Mouse (Mus musculus) midbrain, embryonic 11.5 days (tissue): ENCODE data around the gene Hoxa6. TPM values are rescaled to one million over a fixed set of nuclear protein-coding genes. Genes with fewer than 3 reads are reported as not detected.
A peak's percentile ranks its signal among the peaks of the same experiment; 100 is the strongest.

ENCODE experiments used
- ATAC-seq: fragments of 200-750 bp; cut with Nextera tagmentation; 2 replicates; pipeline ENCODE4 v1.8.0; 2017; ENCODE audit warnings: moderate TSS enrichment, moderate library complexity; ENCODE audit not compliant: low FRiP score
- DNase-seq: peaks from one replicate; pipeline ENCODE4 v3.0.0; 2015; ENCODE audit warnings: low spot score; ENCODE audit errors: missing footprints
- H3K27ac ChIP-seq: fragments of 300-500 bp; sonication (generic); 2 replicates; pipeline ENCODE4 v1.5.1; 2014; ENCODE audit warnings: low read depth, low read length
- H3K27me3 ChIP-seq: fragments of 300-500 bp; sonication (generic); 2 replicates; pipeline ENCODE4 v1.6.1; 2014; ENCODE audit warnings: mild to moderate bottlenecking, low read length, moderate library complexity, mixed read lengths; ENCODE audit not compliant: control insufficient read depth, insufficient read depth
- H3K36me3 ChIP-seq: fragments of 300-500 bp; sonication (generic); 2 replicates; pipeline ENCODE4 v1.6.1; 2014; ENCODE audit warnings: mild to moderate bottlenecking, low read length, moderate library complexity, mixed read lengths; ENCODE audit not compliant: control insufficient read depth, insufficient read depth
- H3K4me1 ChIP-seq: fragments of 300-500 bp; sonication (generic); 2 replicates; pipeline ENCODE4 v1.6.1; 2014; ENCODE audit warnings: low read length; ENCODE audit not compliant: control insufficient read depth, insufficient read depth
- H3K4me2 ChIP-seq: fragments of 300-500 bp; sonication (generic); 2 replicates; pipeline ENCODE4 v1.6.1; 2014; ENCODE audit warnings: mild to moderate bottlenecking, moderate library complexity
- H3K4me3 ChIP-seq: fragments of 300-500 bp; sonication (generic); 2 replicates; pipeline ENCODE4 v1.5.1; 2014; ENCODE audit warnings: low read depth, low read length
- H3K9ac ChIP-seq: fragments of 300-500 bp; sonication (generic); 2 replicates; pipeline ENCODE4 v1.6.1; 2014; ENCODE audit warnings: low read length
- H3K9me3 ChIP-seq: fragments of 300-500 bp; sonication (generic); 2 replicates; pipeline ENCODE4 v1.6.1; 2016; ENCODE audit warnings: low read length; ENCODE audit not compliant: control insufficient read depth
- WGBS: fragments of 180-500 bp; shearing (Covaris S2); extraction: QIAGEN DNeasy Blood & Tissue Kit; methylation state at CpG from one replicate; pipeline ENCODE4 v1.1.7; 2014; 5-methylcytosine and 5-hydroxymethylcytosine counted together
- polyA plus RNA-seq: library from polyadenylated mRNA; unstranded; fragments of >200 nt; fragmentation: Nextera tagmentation; extraction: Ambion mirVana; gene quantifications from 2 replicates; pipeline ENCODE4 v1.2.1, GENCODE M21; 2014

The Hoxa6 gene
- polyA plus RNA-seq, 1 experiment from 2014 or later = not detected

DNA sequence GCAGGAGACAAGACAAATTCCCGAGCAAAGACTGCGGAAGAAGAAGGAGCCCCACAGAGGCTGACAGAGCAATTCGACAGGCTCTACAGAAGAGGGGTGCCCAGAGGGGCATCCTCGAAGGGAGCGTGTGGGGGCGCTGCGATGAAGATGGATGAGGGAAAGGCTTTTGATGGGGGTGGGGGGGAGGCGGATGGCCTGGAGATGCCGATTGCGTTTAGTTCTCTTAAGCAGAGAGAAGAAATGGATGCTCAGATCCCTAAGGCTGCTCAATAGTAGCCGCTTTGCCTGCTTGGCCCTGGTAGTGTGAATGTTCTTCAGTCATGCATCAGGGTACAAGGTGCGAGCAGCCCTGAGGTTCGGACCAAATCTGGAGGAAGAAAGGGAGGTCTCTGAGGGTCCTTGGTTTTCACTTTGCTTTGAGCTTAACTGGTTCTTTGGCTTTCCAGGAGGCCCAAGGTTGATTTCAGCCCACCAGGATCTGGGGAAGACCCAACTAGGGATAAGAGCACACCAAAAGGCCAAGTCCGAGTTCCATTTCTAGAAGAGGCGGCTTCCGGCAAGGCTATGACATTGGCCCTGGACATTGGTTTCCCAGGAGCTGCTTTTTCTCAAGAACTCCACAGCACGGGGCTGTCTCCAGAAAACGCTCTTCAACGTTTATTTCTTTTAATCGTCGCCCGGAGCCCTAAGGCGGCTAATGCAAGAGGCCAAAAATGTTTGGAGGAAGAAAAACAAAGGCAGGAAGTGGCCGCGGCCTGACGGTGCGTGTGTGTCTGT is 40.3 kb upstream of the Hoxa6 start:
- Histone ChIP-seq H3K4me2 (no peak overlapping the region), H3K27ac (no peak overlapping the region)

DNA sequence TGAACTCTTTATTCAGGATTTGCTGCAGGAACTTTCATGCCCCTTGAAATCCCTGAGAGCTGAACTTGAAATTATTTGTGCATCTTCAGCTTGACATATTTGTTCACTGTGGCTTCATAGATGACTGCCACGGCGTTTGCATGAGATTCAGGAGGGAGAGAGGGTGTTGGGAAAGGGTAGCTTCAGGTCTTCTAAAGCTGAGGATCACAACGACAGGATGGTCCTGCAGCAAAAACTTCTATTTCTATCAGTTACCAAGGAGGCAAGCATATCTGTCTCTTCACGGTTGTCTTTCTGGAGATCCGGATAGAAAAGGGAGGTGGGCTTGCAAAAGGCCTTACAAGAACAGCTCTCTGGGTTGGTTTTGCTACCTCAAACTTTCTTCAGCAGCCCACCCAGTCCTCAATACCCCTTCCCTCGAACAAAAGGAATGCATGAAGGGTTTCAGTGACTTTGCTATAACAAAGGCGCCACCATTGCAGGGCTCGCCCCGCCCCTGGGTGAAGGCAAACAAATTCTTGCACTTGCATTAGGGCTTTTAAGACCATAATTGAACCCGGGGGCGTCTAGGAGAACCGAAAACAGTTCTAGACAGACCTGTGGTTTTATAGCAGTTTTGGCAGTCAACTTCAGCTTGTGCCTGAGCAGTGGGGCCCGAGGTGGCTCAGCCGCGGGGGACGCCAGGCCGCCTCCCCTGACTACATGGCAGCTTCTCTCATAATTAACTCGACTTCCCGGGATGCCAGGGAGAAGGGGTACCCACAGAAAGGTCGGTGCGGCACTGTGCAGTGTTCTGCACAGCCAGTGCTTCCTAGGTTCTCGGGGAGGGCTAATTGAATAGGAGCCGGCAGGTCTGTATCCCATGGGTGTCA is 39.5 kb upstream of the Hoxa6 start:
- Histone ChIP-seq H3K36me3 (no peaks in the 10 kb centered on the region), H3K9ac (no peak overlapping the region), H3K4me2 (no peak overlapping the region), H3K4me3 (no peak overlapping the region), H3K27me3 (peaks cover 99% of the 10 kb centered on the region), H3K27ac (no peak overlapping the region), H3K9me3 (no peaks in the 10 kb centered on the region), H3K4me1 (no peaks in the 10 kb centered on the region)
- ATAC-seq = no peak
- WGBS = 2% methylated on average over 23 of the region's 23 CpGs
- peak; percentile 95 for DNase-seq

More for the DNA sequence above, 40.3 kb upstream of the Hoxa6 start:
- peak; percentile 94 for DNase-seq
- Histone ChIP-seq H3K36me3 (no peaks in the 10 kb centered on the region), H3K4me1 (no peaks in the 10 kb centered on the region), H3K9ac (no peak overlapping the region), H3K9me3 (no peaks in the 10 kb centered on the region), H3K27me3 (peaks cover 99% of the 10 kb centered on the region), H3K4me3 (no peak overlapping the region)
- no peak for ATAC-seq
- 1% methylated on average over 27 of the region's 27 CpGs for WGBS

DNA sequence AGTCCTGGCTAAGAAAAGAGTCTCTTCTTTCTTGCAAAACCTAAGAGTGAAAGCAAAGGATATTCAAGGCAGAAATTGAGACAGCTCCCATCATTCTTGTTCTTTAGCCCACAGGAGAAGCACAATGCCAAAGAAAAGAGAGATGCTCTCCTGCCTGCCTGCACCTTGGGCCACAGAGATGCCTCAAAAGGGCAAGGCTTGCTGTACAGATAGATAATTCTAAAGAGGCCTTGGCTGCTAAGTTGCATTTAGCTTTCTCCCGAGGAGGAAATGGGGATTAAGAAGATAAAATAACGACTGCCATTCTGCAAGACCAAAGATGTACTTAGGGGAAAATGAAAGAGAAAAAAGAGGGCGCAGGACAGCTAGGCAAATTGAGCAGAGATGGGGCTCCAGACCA is 38.4 kb upstream of the Hoxa6 start:
- H3K4me2 ChIP-seq = no peak overlapping the region
- H3K4me1 ChIP-seq = no peaks in the 10 kb centered on the region
- H3K9me3 ChIP-seq = no peaks in the 10 kb centered on the region
- H3K9ac ChIP-seq = no peak overlapping the region
- DNase-seq (no peak), ATAC-seq (no peak)
- peaks cover 99% of the 10 kb centered on the region for H3K27me3 ChIP-seq
- no peak overlapping the region for H3K27ac ChIP-seq
- H3K4me3 ChIP-seq = no peak overlapping the region
- WGBS = 6% methylated on average over 3 of the region's 3 CpGs
- no peaks in the 10 kb centered on the region for H3K36me3 ChIP-seq

DNA sequence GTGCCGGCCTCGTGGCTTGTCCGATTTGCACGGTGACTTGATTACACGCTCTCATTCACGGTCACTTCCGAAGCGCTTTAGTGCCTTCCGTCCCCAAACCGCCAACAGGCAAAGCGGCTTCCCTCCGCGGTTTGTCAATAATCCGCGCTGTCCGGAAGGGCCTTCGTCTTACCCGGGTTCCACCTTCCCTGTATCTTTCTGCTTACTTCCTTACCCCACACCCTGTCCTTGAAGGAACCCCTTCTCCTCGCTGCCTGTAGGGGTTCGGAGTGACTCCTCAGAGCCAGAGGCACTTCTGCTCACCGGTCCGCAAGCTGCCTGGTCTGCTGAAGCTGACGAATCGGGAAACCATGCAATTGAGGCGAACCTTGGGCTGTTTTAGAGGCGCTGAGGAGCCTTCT is 37.9 kb upstream of the Hoxa6 start:
- H3K4me1 ChIP-seq = no peaks in the 10 kb centered on the region
- ATAC-seq (no peak), DNase-seq (peak; percentile 96)
- no peak overlapping the region for H3K9ac ChIP-seq
- WGBS = under 1% methylated on average over 26 of the region's 26 CpGs
- no peaks in the 10 kb centered on the region for H3K36me3 ChIP-seq
- H3K27ac ChIP-seq = no peak overlapping the region
- peaks cover 99% of the 10 kb centered on the region for H3K27me3 ChIP-seq
- H3K9me3 ChIP-seq = no peaks in the 10 kb centered on the region
- no peak overlapping the region for H3K4me3 ChIP-seq
- H3K4me2 ChIP-seq = no peak overlapping the region

DNA sequence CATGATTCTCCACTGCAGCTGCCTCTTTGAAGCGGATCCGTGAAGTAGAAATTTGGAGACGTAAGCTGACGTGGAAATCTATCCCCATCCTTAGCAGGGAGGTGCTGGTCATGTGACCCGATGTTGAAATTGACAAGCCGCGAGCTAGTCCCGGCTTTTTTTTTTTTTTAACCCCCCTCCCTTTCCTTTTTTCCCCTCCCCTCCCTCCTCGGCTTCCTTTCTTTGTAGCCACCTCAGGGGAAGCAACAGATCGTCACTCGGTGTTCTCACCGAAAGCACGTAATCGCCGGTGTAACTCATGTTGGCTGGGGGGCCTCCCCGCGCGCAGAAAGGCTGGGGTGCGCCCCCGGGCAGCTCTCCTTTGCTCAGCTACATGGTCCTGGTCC is 37.2 kb upstream of the Hoxa6 start, which contains the start of gene Hoxa11:
Hoxa11 (minus strand) TSS at position 54 of the 386 bp plus-strand sequence.
- Histone ChIP-seq H3K27me3 (peaks cover 99% of the 10 kb centered on the region), H3K36me3 (no peaks in the 10 kb centered on the region), H3K4me1 (no peaks in the 10 kb centered on the region), H3K9me3 (no peaks in the 10 kb centered on the region), H3K9ac (no peak within 1 kb of the TSS), H3K4me2 (no peak within 1 kb of the TSS), H3K4me3 (no peak within 1 kb of the TSS), H3K27ac (no peak within 1 kb of the TSS)
- WGBS = under 1% methylated on average over 20 of the region's 20 CpGs
- DNase-seq (peak; percentile 93), ATAC-seq (no peak)

GRCm38 (mm10) chr6:52245040-52245756 is 36.7 kb upstream of the Hoxa6 start:
- ATAC-seq (no peak), DNase-seq (peak; percentile 95)
- Histone ChIP-seq H3K36me3 (no peaks in the 10 kb centered on the region), H3K4me3 (no peak overlapping the region), H3K4me1 (no peaks in the 10 kb centered on the region), H3K9me3 (no peaks in the 10 kb centered on the region), H3K4me2 (no peak overlapping the region), H3K9ac (no peak overlapping the region), H3K27me3 (peaks cover 99% of the 10 kb centered on the region), H3K27ac (no peak overlapping the region)
- under 1% methylated on average over 70 of the region's 71 CpGs for WGBS

GRCm38 (mm10) chr6:52244471-52245039 is 36.0 kb upstream of the Hoxa6 start:
- H3K4me3 ChIP-seq = no peak overlapping the region
- no peaks in the 10 kb centered on the region for H3K4me1 ChIP-seq
- 1% methylated on average over 23 of the region's 23 CpGs for WGBS
- no peak overlapping the region for H3K4me2 ChIP-seq
- no peaks in the 10 kb centered on the region for H3K9me3 ChIP-seq
- DNase-seq (peak; percentile 93), ATAC-seq (no peak)
- H3K36me3 ChIP-seq = no peaks in the 10 kb centered on the region
- H3K27ac ChIP-seq = no peak overlapping the region
- no peak overlapping the region for H3K9ac ChIP-seq
- peaks cover 99% of the 10 kb centered on the region for H3K27me3 ChIP-seq

GRCm38 (mm10) chr6:52243681-52244121 is 35.2 kb upstream of the Hoxa6 start:
- DNase-seq (peak; percentile 94), ATAC-seq (no peak)
- no peak overlapping the region for H3K4me2 ChIP-seq
- no peak overlapping the region for H3K27ac ChIP-seq
- H3K4me3 ChIP-seq = no peak overlapping the region
- H3K27me3 ChIP-seq = peaks cover 98% of the 10 kb centered on the region
- no peaks in the 10 kb centered on the region for H3K9me3 ChIP-seq
- no peak overlapping the region for H3K9ac ChIP-seq
- H3K4me1 ChIP-seq = no peaks in the 10 kb centered on the region
- WGBS = 2% methylated on average over 12 of the region's 12 CpGs
- H3K36me3 ChIP-seq = no peaks in the 10 kb centered on the region
